Mouse (Mus musculus): Measurements from ENCODE around the gene Tmem238. TPM values are rescaled to one million over a fixed set of nuclear protein-coding genes. Genes with fewer than 3 reads are reported as not detected.
A peak's percentile ranks its signal among the peaks of the same experiment; 100 is the strongest.
"Not testable (repeated sequence)": the region's sequence is repeated elsewhere in the genome, so short reads cannot be mapped to it uniquely, and the experiment has no call there.

Tmem238 gene
- total RNA-seq, 2 experiments from 2014 or later, result 2.7 to 3.7 TPM

- intact Hi-C loops (cut with DNase I), result loop anchor here (5.0 kb wide), 2 partner anchors 101 to 236 kb away; partner anchors contain the start of gene Brsk1
- no peak for DNase-seq (ENCODE audit: low spot score in 2 of 2)
Measured at GRCm38 (mm10) chr7:4793674-4794073, 4.2 kb upstream of the Tmem238 start.

- DNase-seq (ENCODE audit: low spot score in 2 of 2), result not testable (repeated sequence)
- intact Hi-C loops (cut with DNase I), result loop anchor here (5.0 kb wide), 2 partner anchors 101 to 236 kb away; partner anchors contain the start of gene Brsk1
Measured at GRCm38 (mm10) chr7:4793248-4793647, 3.8 kb upstream of the Tmem238 start.

- intact Hi-C loops (cut with DNase I), result loop anchor here (5.0 kb wide), 2 partner anchors 100 to 235 kb away; partner anchors contain the start of gene Brsk1
- peak; percentile 95 to 96 for DNase-seq (ENCODE audit: low spot score in 2 of 2)
Measured at GRCm38 (mm10) chr7:4792278-4793212, 3.1 kb upstream of the Tmem238 start, which contains the start of gene Rpl28. TSS of gene Rpl28 (plus strand) at chr7:4792874.

- intact Hi-C loops (cut with DNase I), result loop anchor here (1.0 kb wide), 1 partner anchor 48 kb away; the partner anchor contains the start of gene Kmt5c
- peak; percentile 70 to 71 for DNase-seq (ENCODE audit: low spot score in 2 of 2)
Measured at GRCm38 (mm10) chr7:4788499-4789435, 689 bp downstream of the Tmem238 start.

GRCm38 (mm10) chr7:4783667-4784268 lies 5.7 kb downstream of the Tmem238 start:
- peak; percentile 49 to 65 for DNase-seq (ENCODE audit: low spot score in 2 of 2)
- intact Hi-C loops (cut with DNase I), result no loop called here

- DNase-seq (ENCODE audit: low spot score in 2 of 2), result no peak
- intact Hi-C loops (cut with DNase I), result no loop called here
Measured at GRCm38 (mm10) chr7:4782759-4783158, 6.7 kb downstream of the Tmem238 start, which contains the start of the genes Il11 and Tmem190. TSS of gene Il11 (minus strand) at chr7:4782859. TSS of gene Tmem190 (plus strand) at chr7:4782937.

GRCm38 (mm10) chr7:4782130-4782529 lies 7.3 kb downstream of the Tmem238 start:
- intact Hi-C loops (cut with DNase I), result no loop called here
- DNase-seq (ENCODE audit: low spot score in 2 of 2), result no peak

GRCm38 (mm10) chr7:4779921-4780320 lies 9.5 kb downstream of the Tmem238 start:
- intact Hi-C loops (cut with DNase I), result no loop called here

DNA sequence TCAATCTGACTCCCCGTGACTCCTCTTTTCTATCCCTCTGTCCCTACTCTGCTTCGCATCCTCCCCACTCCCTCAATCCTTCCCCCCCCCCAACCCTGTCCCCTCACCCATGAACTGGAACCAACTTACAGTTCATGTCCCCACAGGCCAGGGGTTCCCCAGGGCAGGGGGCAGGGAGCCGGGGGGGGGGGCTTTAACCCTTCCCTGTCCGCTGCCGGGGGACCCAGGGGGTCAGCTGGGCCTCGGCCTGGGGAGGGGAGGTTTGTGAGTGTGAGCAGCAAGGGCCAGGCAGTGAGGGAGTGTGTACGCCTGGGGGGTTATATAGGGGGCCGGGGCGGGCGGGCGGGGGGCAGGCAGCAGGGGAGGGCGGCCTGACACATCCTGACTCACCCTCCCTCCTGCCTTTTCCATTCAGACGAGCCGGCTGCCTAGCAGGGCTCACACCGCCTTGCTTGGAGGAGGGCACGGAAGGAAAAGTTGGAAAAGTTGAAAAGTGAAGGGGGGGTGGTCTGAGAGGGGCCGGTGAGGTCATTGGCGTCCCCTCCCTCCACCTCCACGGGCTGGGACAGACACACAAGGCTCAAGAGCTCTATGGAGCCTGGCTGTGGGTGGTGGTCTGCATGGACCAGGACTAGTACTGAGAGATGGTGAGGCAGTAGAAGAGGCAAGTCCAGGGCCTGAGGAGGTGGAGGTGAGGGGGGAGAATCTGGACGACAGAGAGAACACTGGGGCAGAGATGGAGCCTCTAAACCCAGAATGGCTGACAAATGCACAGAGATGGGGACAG lies 11.4 kb downstream of the Tmem238 start:
- no peak for DNase-seq (ENCODE audit: low spot score in 2 of 2)
- intact Hi-C loops (cut with DNase I), result no loop called here

More at GRCm38 (mm10) chr7:4779921-4780320, 9.5 kb downstream of the Tmem238 start:
- no peak for DNase-seq (ENCODE audit: low spot score in 2 of 2)

GRCm38 (mm10) chr7:4776861-4777830 lies 12.3 kb downstream of the Tmem238 start:
- intact Hi-C loops (cut with DNase I), result no loop called here
- no peak for DNase-seq (ENCODE audit: low spot score in 2 of 2)

DNA sequence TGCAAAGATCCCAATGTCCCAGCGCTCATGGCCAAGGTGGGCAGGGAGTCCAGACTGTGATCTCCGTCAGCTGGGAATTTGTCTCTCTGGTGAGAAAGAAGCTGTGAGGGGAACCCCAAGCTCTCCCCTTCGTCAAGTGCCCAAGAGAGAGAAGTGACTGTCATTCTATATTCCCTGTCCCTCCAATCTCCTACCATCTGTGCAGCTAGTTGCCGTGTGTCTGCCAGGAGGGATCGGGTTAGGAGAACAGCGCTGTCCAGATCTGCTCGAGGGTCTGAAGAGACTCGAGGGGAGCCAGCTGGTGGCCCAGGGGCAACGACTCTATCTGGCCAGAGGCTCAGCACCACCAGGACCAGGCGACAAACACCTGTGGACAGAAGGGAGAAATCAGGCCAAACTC lies 13.3 kb downstream of the Tmem238 start:
- intact Hi-C loops (cut with DNase I), result no loop called here
- DNase-seq (ENCODE audit: low spot score in 2 of 2), result no peak

- intact Hi-C loops (cut with DNase I), result no loop called here
Measured at GRCm38 (mm10) chr7:4771202-4771601, 18.3 kb downstream of the Tmem238 start, which contains the start of gene Fam71e2. TSS of gene Fam71e2 (minus strand) at chr7:4771302.

GRCm38 (mm10) chr7:4764946-4765710 lies 24.3 kb downstream of the Tmem238 start:
- intact Hi-C loops (cut with DNase I), result no loop called here
- DNase-seq (ENCODE audit: low spot score in 2 of 2), result no peak

More at GRCm38 (mm10) chr7:4771202-4771601, 18.3 kb downstream of the Tmem238 start, which contains the start of gene Fam71e2:
- DNase-seq (ENCODE audit: low spot score in 2 of 2), result no peak

GRCm38 (mm10) chr7:4759670-4760069 lies 29.8 kb downstream of the Tmem238 start:
- intact Hi-C loops (cut with DNase I), result no loop called here
- no peak for DNase-seq (ENCODE audit: low spot score in 2 of 2)

DNA sequence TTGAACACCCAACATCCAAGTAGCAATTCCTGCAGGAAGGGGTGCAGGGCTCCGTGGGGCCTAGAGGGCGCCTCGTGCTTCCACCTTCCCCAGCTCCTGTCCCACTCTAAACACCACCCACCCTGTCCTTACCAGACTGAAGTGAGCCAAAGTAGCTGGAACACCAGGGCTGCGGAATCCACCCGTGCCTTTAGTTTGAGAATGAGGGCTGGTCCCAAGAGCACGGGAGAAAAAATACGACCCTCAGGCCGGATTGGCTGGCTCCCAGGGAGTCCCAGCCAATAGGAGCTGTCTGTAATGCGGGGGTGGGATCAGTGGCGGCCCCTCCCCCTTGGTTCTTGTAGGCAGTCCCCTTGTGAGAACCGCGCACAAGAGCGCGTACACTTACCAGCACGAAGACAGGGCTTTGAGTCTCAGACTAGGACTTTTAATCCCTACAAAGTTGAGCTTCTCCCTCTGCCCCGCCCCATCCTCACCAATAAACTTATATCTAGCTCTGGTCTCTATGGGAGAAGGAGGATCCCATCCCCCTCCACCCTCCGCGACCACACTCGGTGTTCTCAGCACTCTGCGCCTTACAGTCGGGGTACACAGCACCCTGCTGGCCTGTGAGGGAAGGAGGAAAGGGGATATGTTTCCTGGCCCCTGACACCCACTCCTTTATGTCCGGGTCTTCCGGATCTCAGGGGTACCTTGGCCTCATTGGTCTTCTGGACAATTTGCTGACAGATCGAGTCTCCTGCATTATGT lies 36.5 kb downstream of the Tmem238 start, which contains the start of gene Cox6b2:
Cox6b2 (minus strand) TSS at position 274 of the 750 bp plus-strand sequence.
- peak; percentile 27 to 32 for DNase-seq (ENCODE audit: low spot score in 2 of 2)
- intact Hi-C loops (cut with DNase I), result no loop called here
